Mouse (Mus musculus) adrenal gland (tissue): ENCODE results near the gene Slc38a11.

ENCODE experiments used
- intact Hi-C: fragments of 180-260 bp; cut with DNase I; formaldehyde crosslinking; loops from one replicate; pipeline ENCODE4 v1.15.1; 2025

Gene Slc38a11

DNA sequence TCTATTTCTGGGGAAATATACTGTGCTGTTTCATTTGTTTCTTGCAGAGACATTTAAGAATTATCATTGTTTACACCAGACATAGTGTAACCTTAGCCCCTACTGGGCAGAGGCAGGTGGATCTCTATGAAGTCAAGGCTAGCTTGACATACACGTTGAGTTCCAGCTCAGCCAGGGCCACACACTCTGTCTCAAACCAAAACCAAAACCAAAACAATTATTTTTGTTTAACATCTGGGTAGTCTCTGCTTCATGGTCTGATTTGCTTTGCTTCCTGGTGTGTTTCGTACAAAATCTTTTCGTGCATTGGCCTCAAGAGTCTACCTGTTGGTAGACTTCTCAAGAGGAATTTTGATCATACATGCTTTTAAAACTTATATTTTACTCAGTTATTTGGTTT, 27.2 kb downstream of the Slc38a11 start:
- intact Hi-C loops: loop anchor here (5.0 kb wide), 1 partner anchor 314 kb away; the partner anchor contains the start of gene Grb14

DNA sequence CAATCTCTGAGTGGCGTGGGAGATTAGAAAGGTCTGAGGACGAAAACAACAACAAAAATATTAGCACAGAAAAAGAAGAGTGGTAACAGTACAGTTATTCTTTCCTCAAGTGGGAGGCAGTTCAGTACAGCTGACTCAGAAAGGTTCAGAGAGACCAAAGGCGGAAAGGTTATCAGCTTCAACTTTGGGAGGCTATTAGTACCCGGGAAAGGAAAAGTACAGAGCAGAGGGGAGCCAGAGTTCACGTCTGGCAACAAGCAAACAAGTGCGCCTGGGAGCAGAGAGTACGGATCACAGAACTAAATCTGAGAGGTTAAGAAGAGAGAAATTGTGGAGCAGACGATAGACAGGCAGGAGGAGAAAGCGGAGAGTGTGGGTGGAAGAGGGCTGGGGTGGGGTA, 29.7 kb downstream of the Slc38a11 start:
- intact Hi-C loops: loop anchor here (5.0 kb wide), 1 partner anchor 97 kb away; the partner anchor contains the start of gene Cobll1

DNA sequence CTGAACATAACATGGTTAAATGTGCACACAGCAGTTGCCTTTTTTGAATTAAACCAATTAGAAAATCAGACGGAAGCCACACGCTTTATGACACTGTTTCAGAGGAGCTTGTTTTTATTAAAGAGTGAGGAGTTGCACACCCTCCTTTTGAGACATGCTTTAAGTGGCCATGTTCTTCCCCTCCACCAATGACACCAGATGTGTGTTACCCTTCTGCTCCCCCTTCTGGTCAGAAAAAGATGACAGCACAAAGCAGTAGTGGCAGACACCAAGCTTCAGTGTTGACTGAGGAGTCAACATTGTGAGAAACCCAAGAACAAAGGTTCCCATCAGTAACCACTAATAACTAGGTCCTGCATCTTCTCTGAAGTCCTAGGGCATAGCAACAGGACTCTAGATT, 32.5 kb downstream of the Slc38a11 start:
- intact Hi-C loops: loop anchor here (5.0 kb wide), 1 partner anchor 94 kb away; the partner anchor contains the start of gene Cobll1

- intact Hi-C loops: no loop called here
Measured at GRCm38 (mm10) chr2:65321998-65322754, 41.7 kb downstream of the Slc38a11 start.

GRCm38 (mm10) chr2:65320975-65321374, 42.9 kb downstream of the Slc38a11 start:
- intact Hi-C loops: no loop called here

DNA sequence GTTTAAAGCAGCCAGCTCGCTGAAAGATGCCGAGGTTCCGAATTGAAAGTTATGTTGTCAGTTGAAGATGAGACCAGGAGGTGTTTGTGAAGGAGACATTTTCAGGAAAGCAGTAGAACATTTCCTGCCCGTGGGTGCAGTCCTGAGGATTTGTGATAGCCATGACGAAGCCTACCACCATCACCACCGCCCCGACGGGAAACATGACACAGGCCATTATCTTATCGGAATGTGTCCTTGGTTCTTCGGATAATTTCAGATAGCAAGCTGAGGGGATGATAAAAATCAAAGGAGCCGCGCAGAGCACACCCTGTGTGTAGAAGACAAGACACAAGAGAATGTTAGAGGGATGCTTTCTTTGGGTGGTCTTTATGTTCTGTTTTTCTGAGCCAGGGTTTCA, 47.1 kb downstream of the Slc38a11 start:
- intact Hi-C loops: no loop called here

GRCm38 (mm10) chr2:65311250-65311649, 52.6 kb downstream of the Slc38a11 start:
- intact Hi-C loops: no loop called here

GRCm38 (mm10) chr2:65296541-65296940, 67.3 kb downstream of the Slc38a11 start:
- intact Hi-C loops: no loop called here

GRCm38 (mm10) chr2:65294092-65294491, 69.7 kb downstream of the Slc38a11 start:
- intact Hi-C loops: no loop called here

DNA sequence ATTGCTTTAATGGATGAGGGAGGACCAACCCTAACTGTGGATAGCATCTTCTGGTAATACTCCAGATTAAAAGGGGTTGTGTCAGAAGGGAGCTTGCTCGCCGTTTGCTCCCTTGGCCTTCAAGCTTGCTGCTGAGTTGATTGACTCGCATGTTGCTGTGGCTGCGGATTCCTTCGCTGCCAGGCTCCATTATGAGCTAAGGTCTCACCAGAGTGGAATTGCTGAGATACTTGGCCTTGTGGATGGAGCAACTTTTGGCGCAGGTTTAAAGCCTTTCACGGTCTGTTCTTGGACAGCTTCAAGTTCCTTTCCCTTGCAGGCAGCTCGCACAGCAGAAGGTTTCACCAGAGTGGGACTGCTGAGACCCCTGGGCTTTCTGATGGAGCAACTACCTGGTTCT, 70.4 kb downstream of the Slc38a11 start:
- intact Hi-C loops: no loop called here

DNA sequence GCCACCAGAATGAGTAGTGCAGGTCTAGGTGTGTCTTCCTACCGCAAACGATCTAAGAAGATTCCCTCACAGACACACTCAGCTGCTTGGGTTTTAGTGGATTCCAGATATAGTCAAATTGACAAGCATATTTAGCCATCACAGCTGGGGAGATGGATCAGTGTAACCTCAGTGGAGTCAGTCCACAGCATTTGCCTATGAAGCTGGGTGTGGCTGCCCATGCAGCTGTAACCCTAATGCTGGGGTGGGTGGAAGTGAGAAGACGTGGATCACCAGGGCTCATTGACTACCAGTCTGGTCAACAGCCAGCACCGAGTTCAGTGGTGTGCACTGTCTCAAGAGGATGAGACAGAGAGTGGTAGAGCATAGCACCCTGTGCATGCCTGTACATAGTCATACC, 74.1 kb downstream of the Slc38a11 start:
- intact Hi-C loops: no loop called here

DNA sequence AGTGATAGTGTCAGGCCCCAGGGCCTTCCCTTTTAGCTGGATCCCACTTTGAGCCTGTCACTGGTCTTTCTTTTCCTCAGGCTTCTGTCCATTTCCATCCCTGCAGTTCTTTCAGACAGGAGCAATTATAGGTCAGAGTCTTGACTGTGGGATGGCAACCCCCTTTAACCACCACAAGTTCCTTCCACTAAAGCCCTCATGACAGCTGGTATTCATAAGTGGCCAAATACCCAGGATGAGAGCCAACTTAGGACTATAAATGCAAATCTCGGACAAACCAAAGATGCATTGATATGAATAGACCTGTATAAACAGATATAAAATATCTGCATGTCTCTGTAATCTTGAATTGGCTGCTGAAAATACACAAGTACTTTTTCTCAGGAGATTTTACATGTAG, 75.1 kb downstream of the Slc38a11 start:
- intact Hi-C loops: no loop called here

DNA sequence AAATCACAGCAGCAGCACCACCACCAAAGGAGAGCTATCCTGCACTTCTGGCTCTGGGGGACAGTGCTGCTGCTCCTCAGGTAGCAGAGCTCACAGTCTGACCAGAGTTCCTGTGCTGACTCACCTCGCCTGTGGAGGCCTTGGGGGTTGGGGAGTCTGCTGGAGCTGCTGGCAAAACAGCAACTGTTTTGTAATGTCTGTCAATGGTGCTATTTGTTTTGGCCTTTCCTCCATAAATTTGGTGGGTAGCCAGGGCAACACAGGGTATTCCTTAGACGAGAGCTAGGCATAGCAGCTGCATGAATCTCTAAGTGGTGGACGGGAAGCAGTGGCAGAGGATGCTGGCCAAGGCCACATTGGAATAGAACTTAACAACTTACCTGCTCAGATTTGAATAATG, 78.5 kb downstream of the Slc38a11 start:
- intact Hi-C loops: no loop called here

DNA sequence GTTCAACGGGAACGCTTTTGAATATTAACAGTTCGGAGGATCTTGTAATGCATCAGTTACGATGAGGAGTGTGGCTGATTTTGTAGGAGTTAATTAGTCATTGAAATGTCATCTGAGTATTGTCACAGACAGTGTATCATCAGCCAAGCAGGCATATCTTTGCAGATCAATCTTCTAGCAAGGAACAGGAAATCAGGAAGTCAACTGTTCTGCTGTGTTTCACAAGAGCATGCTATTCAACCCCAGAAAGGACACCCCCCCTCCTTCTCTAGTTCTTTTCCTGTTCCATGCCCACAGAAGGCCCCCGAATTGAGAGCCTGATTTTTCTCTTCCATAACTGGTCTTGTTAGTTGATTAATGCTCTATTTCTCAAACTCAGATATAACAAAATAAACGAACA, 80.9 kb downstream of the Slc38a11 start:
- intact Hi-C loops: no loop called here

- intact Hi-C loops: no loop called here
Measured at GRCm38 (mm10) chr2:65279029-65279690, 84.7 kb downstream of the Slc38a11 start.

DNA sequence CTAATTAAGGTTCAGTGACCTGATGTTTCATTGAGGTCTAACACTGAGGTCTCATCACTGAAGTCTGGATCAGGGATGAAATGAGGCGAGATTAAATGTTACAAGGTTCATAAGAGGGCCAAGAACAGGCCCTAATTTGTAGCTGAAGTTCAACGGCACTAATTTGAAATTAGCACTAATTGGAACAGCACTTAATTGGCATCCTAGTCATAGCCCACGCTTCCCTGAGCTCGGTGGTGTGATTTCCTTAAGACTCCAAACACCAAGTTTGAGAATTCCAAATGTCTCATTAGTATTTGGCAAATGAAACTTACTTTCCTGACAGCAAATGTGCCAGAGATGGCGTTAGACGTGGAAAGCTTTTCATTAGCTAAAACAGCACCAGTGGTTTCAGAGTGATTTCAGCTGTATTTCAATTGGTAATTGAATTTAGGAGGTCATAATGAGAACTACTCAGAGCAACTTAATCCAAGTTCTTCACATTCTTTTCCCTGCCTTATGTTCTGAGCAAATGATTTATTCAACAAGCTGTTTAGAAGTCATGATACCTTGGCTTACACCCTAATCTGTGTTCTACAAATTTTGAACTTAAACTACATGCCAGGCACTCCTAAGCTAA, 88.3 kb downstream of the Slc38a11 start:
- intact Hi-C loops: no loop called here

DNA sequence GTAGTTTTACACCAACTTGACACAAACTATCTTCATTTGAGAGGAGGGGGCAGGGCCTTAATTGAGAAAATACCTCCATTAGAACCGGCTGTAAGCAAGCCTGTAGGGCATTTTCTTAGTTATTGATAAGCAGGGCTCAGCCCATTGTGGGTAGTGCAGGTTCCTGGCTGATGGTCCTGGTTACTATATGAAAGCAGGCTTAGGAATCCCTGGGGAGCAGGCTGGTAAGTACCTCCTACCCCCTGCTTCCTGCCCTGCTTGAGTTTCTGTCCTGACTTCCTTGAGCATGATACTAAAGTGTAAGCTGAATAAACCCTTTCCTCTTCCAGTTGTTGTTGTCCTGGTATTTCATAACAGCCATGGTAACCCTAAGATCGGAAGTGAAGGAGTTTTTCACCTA, 89.9 kb downstream of the Slc38a11 start:
- intact Hi-C loops: no loop called here

DNA sequence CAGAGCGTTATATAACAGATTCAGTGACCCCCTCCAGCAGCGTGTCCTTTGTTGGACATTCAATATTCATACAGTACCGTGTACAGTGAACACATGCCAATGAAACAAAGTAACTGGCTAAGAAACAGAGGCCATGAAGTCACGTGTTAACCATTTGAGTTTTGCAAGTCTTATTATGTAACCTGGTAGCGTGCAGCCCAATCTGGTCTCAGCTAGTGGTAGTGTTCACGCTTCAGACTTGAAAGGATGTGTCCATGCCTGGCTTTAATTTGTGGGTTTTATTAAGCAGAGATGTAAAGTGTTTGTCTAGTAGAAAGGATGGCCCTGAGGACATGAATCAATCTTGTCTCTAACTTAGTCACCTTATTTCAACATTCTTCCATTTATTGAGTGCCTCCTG, 95.1 kb downstream of the Slc38a11 start:
- intact Hi-C loops: no loop called here

DNA sequence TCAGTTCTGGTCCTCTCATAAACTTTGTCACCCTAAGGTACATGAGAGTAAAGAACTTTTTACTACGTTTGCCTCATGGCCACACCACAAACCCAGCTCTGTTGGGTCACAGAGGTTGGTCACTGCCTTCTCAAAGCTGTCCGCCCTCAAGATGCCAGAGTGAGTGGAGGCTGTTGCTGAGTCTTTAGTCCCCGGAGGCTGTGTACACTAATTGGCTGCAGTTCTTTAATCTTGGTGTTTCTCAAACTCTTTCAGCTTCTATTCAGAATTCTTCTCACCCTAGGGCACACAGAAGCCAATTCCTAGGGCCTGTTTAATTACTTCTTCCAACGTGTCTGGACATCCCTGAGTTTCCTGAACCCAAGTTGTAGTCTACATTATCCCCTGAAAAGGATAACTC, 96.0 kb downstream of the Slc38a11 start:
- intact Hi-C loops: no loop called here

DNA sequence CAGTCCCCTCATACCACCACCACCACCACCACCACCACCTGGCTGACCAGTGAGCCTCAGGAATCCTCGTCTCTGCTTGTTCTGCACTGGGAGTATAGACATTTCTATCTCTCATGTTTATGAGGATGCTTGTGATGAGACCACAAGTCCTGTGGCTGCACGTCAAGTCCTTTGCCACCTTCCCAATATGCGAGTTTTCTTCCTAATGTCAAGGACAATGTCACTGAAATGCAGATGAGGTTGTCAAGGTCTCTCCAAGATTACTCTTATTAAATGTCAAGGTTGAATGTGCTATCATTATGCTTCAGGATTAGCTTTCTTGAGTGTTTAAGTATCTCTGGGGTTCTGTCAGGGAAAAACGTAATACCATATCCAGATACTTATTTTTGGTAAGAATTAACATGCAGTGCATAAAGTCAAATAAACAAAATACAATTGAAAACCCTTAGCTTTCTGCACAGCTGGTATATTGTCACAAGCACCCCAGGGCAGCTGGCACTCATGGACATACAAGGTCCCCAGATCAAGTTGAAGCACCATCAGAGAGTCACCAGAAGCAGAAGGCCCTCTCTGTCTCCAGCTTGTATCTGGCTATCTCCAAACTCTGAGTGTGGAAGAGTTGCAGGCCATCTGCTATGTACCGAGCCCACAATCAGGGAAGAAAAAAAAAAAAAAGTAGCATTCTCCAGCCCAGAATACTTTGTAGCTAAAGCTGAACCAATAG, 97.1 kb downstream of the Slc38a11 start:
- intact Hi-C loops: no loop called here
